ENCODE assay signal across 9 mouse cellular contexts in the genomic region with DNA sequence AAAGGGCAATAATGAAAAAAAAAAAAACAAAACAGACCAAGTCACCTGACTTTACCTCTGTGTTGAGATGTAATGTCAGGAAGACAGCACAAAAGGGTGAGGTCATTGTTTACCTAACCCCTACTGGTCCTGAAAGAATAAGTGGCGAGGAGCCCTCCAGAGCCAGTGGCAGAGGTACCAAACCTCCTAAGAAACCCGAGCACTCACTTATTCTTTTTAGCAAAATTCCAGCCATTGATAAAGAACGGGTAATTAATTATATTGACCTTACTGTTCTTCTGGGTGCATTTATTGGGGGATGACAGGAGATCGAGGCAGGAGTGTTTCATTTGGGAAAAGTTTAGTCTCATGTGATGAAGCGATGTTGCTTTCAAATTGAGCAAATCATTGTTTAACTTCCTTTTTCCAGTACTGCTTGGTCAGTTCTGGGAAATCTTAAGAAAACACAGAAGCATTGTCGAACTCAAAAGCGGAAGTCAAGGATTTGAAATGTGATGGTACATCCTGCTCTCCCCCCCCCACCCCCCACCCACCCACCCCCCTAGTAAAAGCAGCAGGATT. TPM values are rescaled to one million over a fixed set of nuclear protein-coding genes. Genes with fewer than 3 reads are reported as not detected.
DNase-seq lines count a peak whose midpoint lies in the region; ATAC-seq and TF ChIP-seq lines count a peak whose summit lies in the region.
"Had no signal": no experiment of that assay in that cellular context is flagged by ENCODE, and none has a peak within 500 bp of the region (broad histone marks: within the 10 kb centered on the region; RNA-seq: fewer than 3 reads in every experiment).

No protein-coding gene starts in this region.

- H3K27me3 ChIP-seq in kidney, embryonic 15.5 days = no peaks in the 10 kb centered on the region
- no peaks in the 10 kb centered on the region for H3K27me3 ChIP-seq in myocyte (ENCODE audit: control insufficient read depth, insufficient read depth, insufficient read length)

- TF ChIP-seq POLR2A in myocyte (IDR thresholded peaks at IDR 0.05; ENCODE audit: insufficient read length, low read depth) = no peak

- H3K36me3 ChIP-seq in kidney, embryonic 15.5 days = no peaks in the 10 kb centered on the region
- H3K36me3 ChIP-seq in myocyte (ENCODE audit: control insufficient read depth, insufficient read depth) = no peaks in the 10 kb centered on the region

- ATAC-seq in kidney, embryonic 15.5 days (replicated peaks; ENCODE audit: low FRiP score) = no peak
- ATAC-seq in activated CD4-positive, CD25-positive, alpha-beta regulatory T cell, adult 4 months = no peak

- no peak overlapping the region for H3K9ac ChIP-seq in kidney, embryonic 15.5 days

- DNase-seq in kidney, postnatal 4 days = no peak
- DNase-seq in Muller cell, postnatal 12 days (ENCODE audit: inconsistent ontology term) = peak; percentile 26
- peak; percentile 24 for DNase-seq in induced T-regulatory cell, adult 2 months (ENCODE audit: low read depth)
- DNase-seq in left cerebral cortex, adult 8-10 months (ENCODE audit: low spot score in 2 of 2) = no peak
- DNase-seq in thymus, postnatal 25 days = no peak
- DNase-seq: adrenal gland, adult 8-10 months had no signal

- H3K27ac ChIP-seq in kidney, embryonic 15.5 days = peak overlapping the region; percentile 75

- peaks cover 14% of the 10 kb centered on the region for H3K4me1 ChIP-seq in kidney, embryonic 15.5 days

- H3K4me3 ChIP-seq in kidney, embryonic 15.5 days (replicated peaks) = no peak overlapping the region
- H3K4me3 ChIP-seq in myocyte = no peak overlapping the region

- H3K4me2 ChIP-seq in kidney, embryonic 15.5 days = peak overlapping the region; percentile 27; the same call in 1 of the 2 replicates
- H3K4me2 ChIP-seq in myocyte (ENCODE audit: low read depth) = peak overlapping the region; percentile 59

- H3K79me2 ChIP-seq in myocyte (ENCODE audit: control insufficient read depth, insufficient read depth) = no peaks in the 10 kb centered on the region

- WGBS in kidney, embryonic 15.5 days = 34% methylated on average over 7 of the region's 7 CpGs

- no peaks in the 10 kb centered on the region for H3K9me3 ChIP-seq in kidney, embryonic 15.5 days (replicated peaks)

- no peak overlapping the region for H3ac ChIP-seq in myocyte (ENCODE audit: control insufficient read depth, insufficient read length)

TF ChIP-seq in myocyte, 11 proteins besides CTCF, POLR2A, EP300 and RAD21:
- TF ChIP-seq CEBPB (IDR thresholded peaks at IDR 0.05; ENCODE audit: insufficient read depth, poor library complexity, severe bottlenecking) (no peak), REST (IDR thresholded peaks at IDR 0.05; ENCODE audit: insufficient read depth, insufficient read length) (no peak), MYOG (IDR thresholded peaks at IDR 0.05; ENCODE audit: control insufficient read depth in 1 of 3, insufficient read depth in 1 of 3, insufficient read length in 2 of 3, low read depth in 2 of 3) (no peak), POLR2AphosphoS2 (IDR thresholded peaks at IDR 0.05; ENCODE audit: insufficient read length, low read depth) (no peak), MYOD1 (IDR thresholded peaks at IDR 0.05; ENCODE audit: control insufficient read depth in 1 of 3, insufficient read length in 2 of 3, low read depth in 2 of 3) (no peak), SRF (IDR thresholded peaks at IDR 0.05; ENCODE audit: control insufficient read depth, insufficient read length, low read depth) (no peak), USF1 (IDR thresholded peaks at IDR 0.05; ENCODE audit: low read depth) (no peak), MAX (IDR thresholded peaks at IDR 0.05; ENCODE audit: low read depth) (no peak), E2F4 (IDR thresholded peaks at IDR 0.05; ENCODE audit: insufficient read depth) (no peak), TCF3 (IDR thresholded peaks at IDR 0.05; ENCODE audit: insufficient read length, low read depth) (no peak), TCF12 (IDR thresholded peaks at IDR 0.05; ENCODE audit: insufficient read depth, poor library complexity, severe bottlenecking) (no peak)
TF ChIP-seq in myocyte: peak in this region for 0.

RNA-seq across cellular contexts. Expression of a gene that starts 56.8 kb away (rescaled TPM):
- 58.1 and 63.7 TPM in 2 replicates for polyA plus RNA-seq in kidney, embryonic 15.5 days (2015; fragmentation: Nextera tagmentation; extraction: Ambion mirVana)
- 21.2 TPM for polyA plus RNA-seq in myocyte (2012; fragmentation: generic; extraction: Trizol)
- 10 to 100 TPM; 50.2 to 54.2 (median 51.2) TPM for total RNA-seq in left cerebral cortex, adult 8-10 months (2022)
- polyA plus RNA-seq in activated CD4-positive, CD25-positive, alpha-beta regulatory T cell, adult 4 months (2017; shearing (Covaris generic)) = 100 to 1,000 TPM; 111 to 134 TPM

Comparison
In these comparisons a context has a peak if more than half of its experiments do, and no peak if none do; other contexts are left out.
1. DNase-seq: peak in Muller cell, postnatal 12 days (single experiment) and induced T-regulatory cell, adult 2 months (single experiment); none in kidney, postnatal 4 days (0 of 2), left cerebral cortex, adult 8-10 months (0 of 2) and thymus, postnatal 25 days (single experiment).